Mouse (Mus musculus) embryonic facial prominence, embryonic 13.5 days (tissue): Measurements from ENCODE around the gene Ttc41. TPM values are rescaled to one million over a fixed set of nuclear protein-coding genes. Genes with fewer than 3 reads are reported as not detected.
A peak's percentile ranks its signal among the peaks of the same experiment; 100 is the strongest.

Experiments
- ATAC-seq: fragments of 200-750 bp; cut with Nextera tagmentation; 2 replicates; pipeline ENCODE4 v1.8.0; 2017; ENCODE audit warnings: low read depth; ENCODE audit not compliant: insufficient number of reproducible peaks, insufficient read depth, low FRiP score, low TSS enrichment
- H3K27ac ChIP-seq: fragments of 300-500 bp; sonication (generic); 2 replicates; pipeline ENCODE4 v1.5.1; 2015; ENCODE audit warnings: moderate library complexity, mild to moderate bottlenecking, inconsistent platforms
- H3K27me3 ChIP-seq: fragments of 300-500 bp; sonication (generic); 2 replicates; pipeline ENCODE4 v1.6.1; 2015; ENCODE audit warnings: mild to moderate bottlenecking, inconsistent platforms
- H3K36me3 ChIP-seq: fragments of 300-500 bp; sonication (generic); 2 replicates; pipeline ENCODE4 v1.6.1; 2015; ENCODE audit warnings: mild to moderate bottlenecking, inconsistent platforms
- H3K4me1 ChIP-seq: fragments of 300-500 bp; sonication (generic); 2 replicates; pipeline ENCODE4 v1.6.1; 2015; ENCODE audit warnings: inconsistent platforms
- H3K4me2 ChIP-seq: fragments of 300-500 bp; sonication (generic); 2 replicates; pipeline ENCODE4 v1.6.1; 2015; ENCODE audit warnings: moderate library complexity, mild to moderate bottlenecking, inconsistent platforms
- H3K4me3 ChIP-seq: fragments of 300-500 bp; sonication (generic); 2 replicates; pipeline ENCODE4 v1.5.1; 2015; ENCODE audit warnings: mild to moderate bottlenecking, inconsistent platforms
- H3K9ac ChIP-seq: fragments of 300-500 bp; sonication (generic); 2 replicates; pipeline ENCODE4 v1.6.1; 2015; ENCODE audit warnings: mild to moderate bottlenecking, inconsistent platforms
- H3K9me3 ChIP-seq: fragments of 300-500 bp; sonication (generic); 2 replicates; pipeline ENCODE4 v1.6.1; 2016; ENCODE audit warnings: inconsistent platforms
- WGBS: fragments of 180-500 bp; shearing (Covaris S2); methylation state at CpG from one replicate; pipeline ENCODE4 v1.1.7; 2015; ENCODE audit warnings: mixed read lengths; 5-methylcytosine and 5-hydroxymethylcytosine counted together
- microRNA-seq: library from miRNA; unstranded; fragments of <30 nt; microRNA quantifications from one replicate; pipeline ENCODE4, GENCODE M21; 2016
- polyA plus RNA-seq: library from polyadenylated mRNA; unstranded; fragments of >200 nt; fragmentation: Nextera tagmentation; extraction: Ambion mirVana; gene quantifications from 2 replicates; pipeline ENCODE4 v1.2.1, GENCODE M21; 2015

Gene Ttc41
- polyA plus RNA-seq, 1 experiment from 2014 or later, result 1.7 TPM

DNA sequence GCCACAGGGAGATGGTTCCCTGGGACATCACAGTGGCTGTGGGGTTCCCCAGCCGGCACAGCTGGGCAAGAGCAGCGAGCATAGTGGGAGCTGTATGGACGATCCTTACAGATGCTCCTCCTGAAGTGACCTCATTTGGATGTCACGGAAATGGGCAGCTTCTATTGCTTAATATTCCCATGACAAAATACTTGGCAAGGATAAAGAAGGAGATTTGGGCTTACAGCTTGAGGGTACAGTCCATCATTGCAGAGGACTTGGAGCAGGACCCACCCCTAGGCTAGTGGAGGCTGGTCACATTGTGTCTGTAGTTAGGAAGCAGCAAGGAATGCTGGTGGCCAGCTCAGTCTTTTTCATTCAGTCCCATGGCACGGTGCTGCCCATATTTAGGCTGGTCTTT is 105.0 kb downstream of the Ttc41 start:
- no peak for ATAC-seq
- Histone ChIP-seq H3K4me2 (no peak overlapping the region), H3K27me3 (no peaks in the 10 kb centered on the region), H3K9ac (no peak overlapping the region), H3K9me3 (no peaks in the 10 kb centered on the region), H3K36me3 (0 out of 2 replicates have a peak, but pooled peaks cover 9% of the 10 kb centered on the region), H3K4me3 (no peak overlapping the region), H3K27ac (no peak overlapping the region), H3K4me1 (peaks cover 30% of the 10 kb centered on the region)
- 87% methylated on average over 5 of the region's 5 CpGs for WGBS

GRCm38 (mm10) chr10:86814292-86815131 is 108.9 kb downstream of the Ttc41 start:
- H3K4me2 ChIP-seq, result no peak overlapping the region
- 50% methylated on average over 19 of the region's 19 CpGs for WGBS
- 0 out of 2 replicates have a peak overlapping the region, but pooled peaks have one; percentile 21 for H3K9ac ChIP-seq
- H3K9me3 ChIP-seq, result no peaks in the 10 kb centered on the region
- no peak for ATAC-seq
- H3K4me1 ChIP-seq, result peaks cover 25% of the 10 kb centered on the region
- peak overlapping the region; percentile 57 for H3K27ac ChIP-seq
- H3K4me3 ChIP-seq, result no peak overlapping the region
- H3K27me3 ChIP-seq, result no peaks in the 10 kb centered on the region
- 0 out of 2 replicates have a peak, but pooled peaks cover 5% of the 10 kb centered on the region for H3K36me3 ChIP-seq

GRCm38 (mm10) chr10:86815133-86815532 is 109.5 kb downstream of the Ttc41 start:
- Histone ChIP-seq H3K9me3 (no peaks in the 10 kb centered on the region), H3K9ac (no peak overlapping the region), H3K4me1 (peaks cover 31% of the 10 kb centered on the region), H3K4me2 (no peak overlapping the region), H3K27me3 (no peaks in the 10 kb centered on the region), H3K4me3 (no peak overlapping the region), H3K36me3 (0 out of 2 replicates have a peak, but pooled peaks cover 5% of the 10 kb centered on the region), H3K27ac (peak overlapping the region; percentile 57; the same call in 1 of the 2 replicates)
- no peak for ATAC-seq
- 77% methylated on average over 7 of the region's 7 CpGs for WGBS

DNA sequence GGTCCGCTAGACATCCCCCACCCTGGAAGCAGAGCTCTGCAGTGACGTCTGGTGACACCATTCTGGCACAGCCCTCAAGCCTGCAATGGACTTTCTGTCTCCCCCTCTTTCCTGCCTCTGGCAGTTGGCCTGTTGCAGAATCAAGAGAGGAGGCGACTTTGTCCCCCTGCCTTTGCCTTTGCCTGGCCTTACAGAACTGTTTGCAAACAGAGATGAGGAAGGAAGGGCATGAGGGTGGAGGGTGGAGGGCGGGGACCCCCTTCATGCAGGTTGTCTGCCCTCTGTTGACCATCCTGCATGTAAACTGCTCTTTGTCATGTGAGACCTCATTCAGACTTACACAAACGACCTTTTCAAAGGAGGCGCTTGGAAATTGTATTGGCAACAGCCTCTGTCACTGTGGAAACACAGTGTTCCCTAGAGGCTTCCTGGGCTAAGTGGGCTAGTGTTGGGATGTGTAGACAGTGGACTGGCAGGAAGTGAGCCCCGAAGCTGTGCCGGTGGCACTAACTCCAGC is 114.1 kb downstream of the Ttc41 start:
- H3K4me2 ChIP-seq, result no peak overlapping the region
- no peak overlapping the region for H3K9ac ChIP-seq
- ATAC-seq, result no peak
- H3K4me3 ChIP-seq, result no peak overlapping the region
- 19% methylated on average over 8 of the region's 8 CpGs for WGBS
- 0 out of 2 replicates have a peak overlapping the region, but pooled peaks have one; percentile 64 for H3K27ac ChIP-seq
- H3K36me3 ChIP-seq, result 0 out of 2 replicates have a peak, but pooled peaks cover 5% of the 10 kb centered on the region
- H3K27me3 ChIP-seq, result no peaks in the 10 kb centered on the region
- H3K4me1 ChIP-seq, result peaks cover 26% of the 10 kb centered on the region
- H3K9me3 ChIP-seq, result no peaks in the 10 kb centered on the region

DNA sequence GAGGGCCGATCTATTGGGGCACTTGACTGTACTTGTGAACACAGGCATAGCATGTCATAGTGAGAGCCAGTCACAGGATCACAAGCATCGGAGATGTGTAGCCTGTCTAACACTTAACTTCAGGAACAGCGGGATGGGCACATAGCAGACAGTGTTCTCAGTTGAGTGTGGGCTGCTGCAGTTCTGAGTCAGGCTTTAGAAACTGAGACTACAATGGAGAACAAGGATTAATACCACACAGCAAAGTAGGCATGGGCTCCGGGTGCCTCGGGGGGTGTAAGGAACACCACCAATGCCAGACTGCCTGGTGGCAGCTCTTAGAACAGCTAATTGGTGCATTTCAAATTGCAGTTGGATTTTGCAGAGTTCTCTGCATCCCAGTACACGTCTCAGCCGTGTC is 115.4 kb downstream of the Ttc41 start:
- WGBS, result 85% methylated on average over 7 of the region's 7 CpGs
- Histone ChIP-seq H3K27me3 (no peaks in the 10 kb centered on the region), H3K9ac (no peak overlapping the region), H3K27ac (no peak overlapping the region), H3K4me3 (no peak overlapping the region), H3K9me3 (no peaks in the 10 kb centered on the region), H3K4me1 (peaks cover 21% of the 10 kb centered on the region), H3K4me2 (no peak overlapping the region), H3K36me3 (no peaks in the 10 kb centered on the region)
- no peak for ATAC-seq

DNA sequence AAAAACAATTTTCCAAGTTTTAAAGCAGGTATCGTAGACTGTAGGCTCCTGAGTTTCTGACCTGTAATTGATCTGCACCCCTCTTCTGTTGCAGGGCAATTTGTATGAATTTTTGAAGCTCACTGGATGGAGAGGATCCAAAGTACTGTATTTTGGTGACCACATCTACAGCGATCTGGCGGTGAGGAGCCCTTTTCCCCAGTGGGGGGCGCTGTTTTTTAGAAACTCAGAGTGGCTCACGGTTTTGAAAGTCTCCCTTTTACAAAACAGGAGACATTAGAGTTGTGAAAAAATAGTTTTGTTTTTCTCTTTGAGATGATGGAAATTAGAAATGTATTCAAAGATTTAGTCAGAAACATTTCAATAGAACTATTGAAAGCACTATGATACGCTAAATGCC is 118.5 kb downstream of the Ttc41 start:
- no peak for ATAC-seq
- no peak overlapping the region for H3K27ac ChIP-seq

DNA sequence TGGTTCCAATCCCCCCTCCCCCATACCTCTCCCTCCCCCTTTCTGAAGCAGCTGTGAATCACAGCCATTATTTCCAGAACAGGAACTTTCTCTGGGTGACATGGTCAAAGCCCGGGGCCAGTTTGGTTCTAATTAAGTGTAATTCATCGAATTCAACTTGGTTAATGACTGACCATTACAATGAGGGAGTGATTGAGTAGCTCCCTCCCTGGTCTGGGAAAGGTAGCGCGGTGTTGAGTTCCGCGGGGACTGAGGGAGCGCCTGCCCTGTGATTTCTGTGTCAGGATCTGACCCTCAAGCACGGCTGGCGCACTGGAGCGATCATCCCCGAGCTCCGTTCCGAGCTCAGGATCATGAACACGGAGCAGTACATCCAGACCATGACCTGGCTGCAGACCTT is 119.3 kb downstream of the Ttc41 start:
- H3K36me3 ChIP-seq, result peaks cover 12% of the 10 kb centered on the region
- H3K4me2 ChIP-seq, result no peak overlapping the region
- no peaks in the 10 kb centered on the region for H3K27me3 ChIP-seq
- WGBS, result 33% methylated on average over 14 of the region's 14 CpGs
- H3K27ac ChIP-seq, result no peak overlapping the region
- no peak overlapping the region for H3K4me3 ChIP-seq
- no peaks in the 10 kb centered on the region for H3K9me3 ChIP-seq
- ATAC-seq, result no peak
- H3K4me1 ChIP-seq, result peaks cover 15% of the 10 kb centered on the region
- no peak overlapping the region for H3K9ac ChIP-seq

More for the DNA sequence above, 118.5 kb downstream of the Ttc41 start:
- Histone ChIP-seq H3K9ac (no peak overlapping the region), H3K27me3 (no peaks in the 10 kb centered on the region), H3K4me1 (peaks cover 22% of the 10 kb centered on the region), H3K4me2 (no peak overlapping the region), H3K9me3 (no peaks in the 10 kb centered on the region), H3K4me3 (no peak overlapping the region), H3K36me3 (peaks cover 6% of the 10 kb centered on the region)
- 68% methylated on average over 6 of the region's 6 CpGs for WGBS

GRCm38 (mm10) chr10:86825871-86826522 is 120.4 kb downstream of the Ttc41 start:
- Histone ChIP-seq H3K4me2 (no peak overlapping the region), H3K27ac (no peak overlapping the region), H3K4me3 (no peak overlapping the region), H3K9ac (no peak overlapping the region), H3K27me3 (no peaks in the 10 kb centered on the region), H3K4me1 (peaks cover 8% of the 10 kb centered on the region; the same call in 1 of the 2 replicates), H3K36me3 (peaks cover 12% of the 10 kb centered on the region), H3K9me3 (no peaks in the 10 kb centered on the region)
- WGBS, result 84% methylated on average over 10 of the region's 10 CpGs
- no peak for ATAC-seq

Small RNA genes lying within 50 kb of the gene (microRNA-seq; reads per million reads assigned to microRNA genes)
- 1.1 reads per million for gene Gm25745

Other genes with a start within 250 kb of the Ttc41 start
- gene Syn3, start 206.9 kb upstream of the Ttc41 start, polyA plus RNA-seq, result 3.9 and 4.9 TPM in 2 replicates
- 638 and 646 TPM in 2 replicates for gene Hsp90b1, start 302 bp upstream of the Ttc41 start, polyA plus RNA-seq
- not detected in 2 replicates for gene Gm49358, start 58.2 kb downstream of the Ttc41 start, polyA plus RNA-seq
- 1.3 and 1.5 TPM in 2 replicates for gene Nt5dc3, start 73.2 kb downstream of the Ttc41 start, polyA plus RNA-seq